Mouse (Mus musculus): Measurements from ENCODE around the gene Ppil6.
"Not testable (repeated sequence)": the region's sequence is repeated elsewhere in the genome, so short reads cannot be mapped to it uniquely, and the experiment has no call there.

Gene Ppil6

DNA sequence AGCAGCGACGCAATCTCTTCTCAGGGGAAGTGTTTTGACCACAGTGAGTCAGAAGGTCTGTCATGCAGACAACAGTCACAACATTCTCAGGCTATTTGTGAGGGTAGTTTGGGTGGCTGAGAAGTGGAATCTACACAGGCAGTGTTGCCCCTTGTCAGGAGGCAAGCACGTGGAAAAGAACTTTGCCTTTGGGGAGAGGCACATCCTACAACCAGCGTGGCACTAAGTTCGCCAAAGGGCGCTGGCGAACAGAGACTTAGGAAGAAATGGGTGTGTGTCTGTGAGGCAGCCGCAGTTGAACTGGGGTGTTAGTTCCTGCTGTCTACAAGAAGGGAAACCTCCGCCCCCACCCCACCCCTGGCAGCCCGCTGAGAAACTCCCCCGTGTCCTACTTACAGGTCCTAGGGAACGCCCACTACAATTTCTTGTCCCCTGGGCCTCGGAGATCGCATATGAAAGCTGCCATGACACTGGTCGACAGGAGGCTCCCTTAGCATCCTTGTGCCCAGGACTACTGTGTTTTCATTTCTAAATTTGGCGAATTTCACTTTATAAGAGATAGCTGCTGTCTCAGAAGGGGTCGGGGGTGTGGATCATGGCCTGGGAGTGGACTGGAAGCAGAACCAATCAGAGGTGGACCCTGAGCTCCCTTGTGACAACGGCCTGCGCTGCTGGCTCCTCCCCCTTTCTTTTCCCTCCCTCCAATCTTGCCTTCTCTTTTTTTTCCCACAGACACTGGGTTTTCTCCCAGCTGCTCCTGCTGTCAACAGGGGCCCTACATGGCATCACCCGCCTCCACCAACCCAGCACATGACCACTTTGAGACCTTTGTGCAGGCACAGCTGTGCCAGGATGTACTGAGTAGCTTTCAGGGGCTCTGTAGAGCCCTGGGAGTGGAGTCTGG lies 12.7 kb upstream of the Ppil6 start:
- DNase-seq (ENCODE audit: extremely low read depth, low read depth) = peak; percentile 62

DNA sequence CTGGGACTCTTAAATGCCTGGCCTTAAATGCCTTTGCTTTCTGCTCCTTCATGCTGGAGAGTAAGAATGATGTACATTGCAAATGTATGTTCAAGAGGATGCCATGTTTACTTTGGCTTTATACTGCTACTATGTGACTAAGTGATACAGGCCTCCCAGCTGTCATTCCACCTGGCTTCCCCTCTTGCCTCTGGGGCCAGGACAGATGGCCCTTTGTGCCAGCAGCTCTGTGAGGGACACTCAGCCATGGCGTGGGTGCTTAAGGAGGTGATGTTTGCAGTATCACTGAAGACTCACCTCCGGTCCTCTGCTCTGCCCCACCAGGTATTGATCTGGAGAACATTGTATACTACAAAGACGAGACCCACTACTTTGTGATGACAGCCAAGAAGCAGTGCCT lies 10.3 kb upstream of the Ppil6 start:
- DNase-seq (ENCODE audit: extremely low read depth, low read depth) = no peak

DNA sequence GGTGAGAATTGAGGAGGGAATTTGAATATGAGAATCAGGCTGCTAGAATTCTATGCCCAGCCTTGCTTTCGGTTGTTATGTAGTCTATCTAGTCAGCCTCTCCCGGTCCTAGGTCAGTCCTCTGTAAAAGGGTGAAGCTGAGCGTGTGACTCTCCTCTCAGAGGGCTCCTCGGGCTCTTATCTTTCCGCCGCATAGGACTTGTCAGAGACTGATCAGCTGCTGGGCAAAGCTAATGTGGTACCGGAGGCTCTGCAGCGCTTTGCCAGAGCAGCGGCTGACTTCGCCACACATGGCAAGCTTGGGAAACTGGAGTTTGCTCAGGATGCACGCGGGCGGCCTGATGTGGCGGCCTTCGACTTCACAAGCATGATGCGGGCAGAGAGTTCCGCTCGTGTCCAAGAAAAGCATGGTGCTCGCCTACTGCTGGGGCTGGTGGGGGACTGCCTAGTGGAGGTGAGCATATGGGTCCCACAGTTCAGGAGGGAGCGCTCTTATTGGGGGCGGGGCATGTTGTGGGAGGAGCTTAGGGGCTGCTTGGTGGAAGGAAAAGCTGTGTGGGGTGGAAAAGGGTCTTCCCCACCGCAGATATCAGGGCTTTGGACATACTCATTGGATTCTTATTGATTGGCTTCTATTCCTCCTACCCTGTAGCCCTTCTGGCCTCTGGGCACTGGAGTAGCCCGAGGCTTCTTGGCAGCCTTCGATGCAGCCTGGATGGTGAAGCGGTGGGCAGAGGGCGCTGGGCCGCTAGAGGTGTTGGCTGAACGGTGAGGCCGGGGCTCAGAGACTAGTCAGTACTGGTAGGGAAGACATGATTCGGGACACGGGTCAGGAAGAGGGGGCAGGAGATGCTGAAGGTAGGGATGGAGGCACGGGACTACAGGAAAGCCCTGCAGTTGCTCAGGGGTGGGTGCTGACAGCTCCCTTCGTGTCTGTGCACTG lies 9.0 kb upstream of the Ppil6 start:
- DNase-seq (ENCODE audit: extremely low read depth, low read depth) = peak; percentile 39

DNA sequence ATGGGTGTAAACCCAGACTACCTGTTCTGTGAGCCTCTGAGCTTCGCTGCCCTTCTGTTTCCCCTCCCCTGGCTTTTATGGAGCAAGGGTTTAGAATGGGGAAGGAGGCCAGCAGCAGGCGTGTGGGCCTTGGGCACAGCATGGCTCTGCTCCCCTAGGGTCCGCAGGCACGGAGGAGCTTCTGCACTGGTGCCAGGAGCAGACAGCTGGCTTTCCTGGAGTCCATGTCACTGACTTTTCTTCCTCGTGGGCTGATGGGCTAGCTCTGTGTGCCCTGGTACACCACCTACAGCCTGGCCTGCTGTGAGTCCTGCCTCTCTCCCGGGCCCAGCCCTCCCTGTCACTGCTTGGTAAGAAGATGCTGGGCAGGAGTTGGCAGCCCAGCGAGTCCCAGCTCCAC lies 7.8 kb upstream of the Ppil6 start:
- DNase-seq (ENCODE audit: extremely low read depth, low read depth) = no peak

DNA sequence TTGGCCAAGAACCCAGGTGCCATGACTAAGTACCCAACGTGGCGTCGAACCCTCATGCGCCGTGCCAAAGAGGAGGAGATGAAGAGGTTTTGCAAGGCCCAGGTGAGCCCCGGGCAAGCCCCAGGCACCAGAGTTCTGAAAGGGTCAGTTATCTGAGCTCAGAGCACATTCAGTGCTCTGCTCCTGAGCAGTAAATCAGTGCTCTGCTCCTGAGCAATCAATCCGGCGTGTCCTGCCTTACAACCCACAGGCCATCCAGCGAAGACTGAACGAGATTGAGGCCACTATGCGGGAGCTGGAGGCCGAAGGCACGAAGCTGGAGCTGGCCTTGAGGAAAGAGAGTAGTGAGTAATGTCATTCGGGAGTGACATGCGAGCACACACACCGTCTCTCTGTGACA lies 4.5 kb upstream of the Ppil6 start:
- DNase-seq (ENCODE audit: extremely low read depth, low read depth) = no peak

DNA sequence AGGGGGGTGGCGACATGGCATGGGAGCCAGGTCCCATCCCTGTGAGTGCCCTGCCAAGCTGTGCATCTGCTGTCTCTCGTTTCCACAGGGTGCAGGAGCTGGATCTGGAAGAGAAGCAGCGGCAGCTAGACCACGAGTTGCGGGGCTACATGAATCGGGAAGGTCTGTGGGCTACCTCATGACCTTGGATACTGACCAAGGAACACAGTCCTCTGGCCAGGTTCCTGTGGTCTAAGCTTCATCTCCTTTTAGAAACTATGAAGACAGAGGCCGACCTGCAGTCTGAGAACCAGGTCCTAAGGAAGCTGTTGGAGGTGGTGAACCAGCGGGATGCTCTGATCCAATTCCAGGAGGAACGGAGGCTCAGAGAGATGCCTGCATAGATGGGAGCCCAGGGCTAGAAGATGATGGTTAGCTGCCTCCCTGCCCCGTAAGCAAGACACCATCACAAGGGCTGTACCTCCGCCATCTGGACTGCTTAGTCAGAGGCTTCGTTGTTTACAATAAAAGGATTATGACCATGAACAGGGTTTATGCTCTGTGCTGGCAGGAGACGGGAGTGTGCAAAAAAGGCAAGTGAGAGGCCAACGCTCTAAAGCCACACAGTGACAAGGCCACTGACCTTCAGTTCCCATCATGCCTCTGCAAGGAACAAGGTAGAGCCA lies 3.6 kb upstream of the Ppil6 start:
- no peak for DNase-seq (ENCODE audit: extremely low read depth, low read depth)

DNA sequence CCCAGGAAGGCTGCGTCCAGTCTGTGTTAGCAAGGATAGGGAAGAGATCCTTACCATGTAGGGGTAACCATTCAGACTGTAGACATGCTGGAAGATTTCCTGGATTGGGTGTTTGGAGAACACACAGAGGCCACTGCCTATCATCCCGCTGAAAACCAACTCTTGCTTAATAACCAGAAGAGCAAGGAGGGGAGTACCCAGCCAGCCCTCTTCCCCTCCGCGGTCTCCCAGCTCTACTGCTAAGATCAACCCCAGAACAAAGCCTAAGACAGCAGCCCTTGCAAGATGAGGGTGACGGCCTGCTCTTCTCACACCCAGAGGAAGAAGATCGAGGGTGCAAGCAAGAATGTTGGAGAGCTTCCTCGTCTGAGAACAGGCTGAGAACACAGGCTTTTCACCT lies 1.4 kb upstream of the Ppil6 start:
- no peak for DNase-seq (ENCODE audit: extremely low read depth, low read depth)

DNA sequence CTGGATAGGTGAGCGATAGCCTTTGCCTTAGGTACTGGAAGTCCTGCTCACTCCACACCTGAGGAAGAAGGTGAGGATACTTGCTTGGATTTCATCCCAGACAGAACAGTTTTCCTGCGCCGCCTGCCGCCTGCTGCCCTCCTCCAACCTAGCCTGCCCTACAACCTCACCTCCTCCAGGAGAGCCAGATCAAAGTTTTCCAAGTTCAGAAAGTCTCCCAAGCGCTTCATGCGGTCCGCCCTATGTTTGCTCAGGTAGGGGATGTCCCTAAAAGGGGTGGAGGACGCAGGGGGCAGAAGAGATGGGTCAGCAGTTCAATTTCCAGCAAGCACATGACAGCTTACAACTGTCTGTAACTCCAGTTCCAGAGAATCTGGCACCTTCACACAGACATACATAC lies 945 bp upstream of the Ppil6 start:
- DNase-seq (ENCODE audit: extremely low read depth, low read depth) = no peak

DNA sequence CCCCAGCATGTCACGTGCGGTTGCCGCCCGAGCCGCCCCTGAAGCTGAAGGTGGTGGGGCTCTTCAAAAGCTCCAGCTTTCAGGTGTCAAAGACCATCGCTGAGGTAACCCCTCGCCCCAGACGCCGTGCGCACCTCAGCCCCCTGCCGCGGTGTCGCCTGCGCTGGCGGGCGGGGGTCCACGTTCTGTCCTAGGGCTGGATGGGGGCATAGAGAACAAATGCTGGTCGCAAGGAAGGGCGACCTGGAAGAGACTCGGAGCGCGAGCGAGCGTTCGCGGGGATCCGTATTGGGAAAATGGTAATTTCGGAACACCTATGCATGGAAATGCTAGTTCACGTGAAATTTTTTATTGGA lies 257 bp downstream of the Ppil6 start:
- no peak for DNase-seq (ENCODE audit: extremely low read depth, low read depth)

DNA sequence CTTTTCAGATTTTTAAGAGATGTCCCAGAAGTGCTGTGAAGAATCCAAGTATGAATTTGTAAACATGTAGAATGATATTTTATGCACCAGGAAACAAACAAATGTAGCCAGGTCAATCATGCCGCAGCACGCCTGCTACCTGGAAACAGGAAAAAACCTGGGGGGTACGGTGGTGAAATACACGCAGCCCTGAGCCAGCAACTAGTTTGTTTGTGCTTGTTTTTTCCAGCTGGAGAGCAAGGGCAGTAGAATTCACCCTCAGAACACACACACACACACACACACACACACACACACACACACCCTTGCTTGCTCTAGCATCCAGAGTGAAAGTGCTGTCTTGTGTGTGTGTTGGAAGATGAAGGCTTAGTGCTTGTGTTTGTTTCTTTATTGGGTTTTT lies 872 bp downstream of the Ppil6 start:
- DNase-seq (ENCODE audit: extremely low read depth, low read depth) = no peak

DNA sequence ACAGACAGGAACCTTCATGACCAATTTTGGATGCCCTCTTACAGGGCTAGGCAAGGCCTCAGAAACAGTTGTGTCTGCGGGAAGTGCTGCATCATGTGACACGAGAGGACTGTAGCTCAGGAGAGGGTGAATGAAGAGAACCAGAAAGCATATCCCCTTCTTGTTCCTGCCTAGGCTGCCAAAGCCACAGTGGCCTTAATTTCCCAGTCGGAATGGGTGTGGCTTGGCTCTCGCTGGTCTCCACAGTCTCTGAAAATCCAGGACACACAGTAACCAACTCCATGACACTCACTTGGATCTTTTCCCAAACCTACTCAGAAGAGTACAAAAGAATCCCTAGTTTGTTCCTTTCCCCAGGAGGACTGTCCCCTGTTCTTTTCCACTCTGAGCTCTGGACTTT lies 10.7 kb downstream of the Ppil6 start:
- no peak for DNase-seq (ENCODE audit: extremely low read depth, low read depth)

DNA sequence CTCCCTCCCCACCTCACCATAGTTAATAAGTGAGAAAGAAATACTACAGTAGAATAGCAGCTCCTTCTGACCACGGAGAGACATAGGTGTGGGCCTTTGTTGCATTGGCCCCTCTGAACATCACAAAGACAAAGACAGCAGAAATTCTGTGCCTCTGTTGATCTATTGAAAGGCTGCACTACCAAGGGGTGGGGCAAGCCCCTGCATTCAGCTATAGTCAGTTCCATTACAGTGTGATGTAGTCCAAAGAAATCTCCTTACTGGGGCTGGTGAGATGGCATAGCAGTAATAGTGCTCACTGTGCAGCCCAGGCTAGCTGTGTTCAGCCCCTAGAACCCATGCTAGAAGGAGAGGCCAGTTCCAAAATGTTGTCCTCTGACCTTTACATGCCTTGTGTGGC lies 14.8 kb downstream of the Ppil6 start:
- DNase-seq (ENCODE audit: extremely low read depth, low read depth) = no peak

DNA sequence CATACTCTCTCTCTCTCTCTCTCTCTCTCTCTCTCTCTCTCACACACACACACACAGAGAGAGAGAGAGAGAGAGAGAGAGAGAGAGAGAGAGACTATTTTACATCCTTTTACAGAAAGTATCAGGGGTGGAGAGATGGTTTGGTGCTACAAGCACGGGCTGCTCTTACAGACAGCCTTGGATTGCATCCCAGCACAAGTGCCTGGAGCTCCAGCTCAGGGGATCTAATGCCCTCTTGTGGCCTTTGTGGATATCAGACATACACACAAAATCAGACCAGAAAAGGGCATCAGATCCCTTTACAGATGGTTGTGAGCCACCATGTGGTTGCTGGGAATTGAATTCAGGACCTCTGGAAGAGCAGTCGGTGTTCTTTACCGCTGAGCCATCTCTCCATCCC lies 15.2 kb downstream of the Ppil6 start:
- DNase-seq (ENCODE audit: extremely low read depth, low read depth) = not testable (repeated sequence)

DNA sequence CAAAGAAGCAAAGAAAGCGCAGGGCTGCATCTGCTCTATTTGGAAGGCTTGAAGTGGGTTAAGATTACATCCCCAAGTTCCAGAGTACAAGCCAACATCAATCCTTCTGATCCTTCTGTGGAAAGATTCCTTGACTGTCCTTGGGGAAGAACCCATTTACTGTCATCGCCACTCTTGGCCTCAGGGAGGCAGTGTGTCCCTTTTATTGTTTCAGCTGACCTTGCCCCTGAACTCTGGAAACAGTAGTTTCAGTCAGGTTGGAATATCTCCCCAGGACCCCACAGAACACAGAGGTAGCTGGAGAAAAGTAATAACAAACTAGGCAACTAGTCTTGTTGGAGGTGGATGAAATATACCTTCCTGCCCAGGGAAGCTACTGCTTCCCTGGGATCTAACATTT lies 18.9 kb downstream of the Ppil6 start:
- DNase-seq (ENCODE audit: extremely low read depth, low read depth) = no peak

DNA sequence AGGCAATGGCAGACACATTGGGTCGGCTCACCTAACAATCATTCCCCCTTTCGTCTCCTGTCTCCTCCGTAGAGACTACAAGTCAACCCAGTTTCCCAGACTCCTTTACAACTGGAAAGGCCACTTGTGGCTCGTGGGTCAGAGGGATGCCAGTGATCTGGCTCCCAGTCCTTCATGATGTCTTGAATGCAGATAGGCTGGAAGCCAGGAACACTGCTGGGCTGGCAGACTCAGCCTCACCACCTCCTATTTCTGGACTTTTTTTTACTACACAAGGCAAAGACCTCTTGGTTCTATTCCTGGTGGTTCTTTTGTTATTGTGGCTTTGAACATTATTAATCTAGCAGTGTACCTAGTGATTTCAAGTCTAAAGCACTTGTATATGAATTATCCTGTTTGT lies 24.1 kb downstream of the Ppil6 start:
- DNase-seq (ENCODE audit: extremely low read depth, low read depth) = no peak

DNA sequence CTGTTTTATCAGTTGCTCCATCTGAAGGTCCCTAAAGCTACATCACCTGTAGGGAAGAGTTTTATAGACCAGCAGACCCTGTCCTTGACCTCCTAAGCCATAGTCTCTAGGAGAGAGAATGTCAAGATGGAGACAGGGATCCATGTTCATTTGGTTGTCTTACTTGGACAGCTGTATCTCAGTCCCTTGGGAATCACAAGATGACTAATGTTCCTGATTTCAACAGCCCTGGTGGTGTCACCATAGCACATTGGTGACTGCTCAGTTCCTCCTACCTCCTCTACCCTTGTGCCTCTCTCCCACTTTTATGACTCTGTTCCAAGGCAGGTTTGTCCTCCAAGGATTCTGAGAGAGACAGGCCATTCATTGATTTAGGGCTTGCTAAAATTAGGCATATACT lies 24.7 kb downstream of the Ppil6 start:
- DNase-seq (ENCODE audit: extremely low read depth, low read depth) = no peak

DNA sequence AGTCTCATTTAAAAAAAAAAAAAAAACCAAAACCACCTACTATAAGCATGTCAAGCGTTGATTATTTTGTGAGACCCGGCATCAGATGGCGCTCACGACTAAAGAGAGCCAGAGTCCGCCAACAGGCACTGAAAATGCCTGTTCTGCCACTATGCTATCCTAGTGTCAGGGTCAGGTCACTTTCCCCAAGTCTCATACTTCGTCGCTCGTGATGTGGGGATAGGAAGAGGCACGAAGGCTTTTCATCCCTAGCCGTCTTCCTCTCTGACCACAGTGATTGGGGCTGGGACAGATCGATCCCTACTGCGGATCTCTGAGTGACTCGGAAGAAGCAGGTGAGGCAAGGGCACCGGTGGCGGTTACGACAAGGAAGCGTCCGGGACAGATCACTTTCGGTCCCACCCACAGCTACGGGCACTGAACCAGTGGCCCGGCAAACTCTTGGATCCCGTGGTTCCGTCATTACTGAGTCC lies 28.3 kb downstream of the Ppil6 start:
- DNase-seq (ENCODE audit: extremely low read depth, low read depth) = peak; percentile 65

DNA sequence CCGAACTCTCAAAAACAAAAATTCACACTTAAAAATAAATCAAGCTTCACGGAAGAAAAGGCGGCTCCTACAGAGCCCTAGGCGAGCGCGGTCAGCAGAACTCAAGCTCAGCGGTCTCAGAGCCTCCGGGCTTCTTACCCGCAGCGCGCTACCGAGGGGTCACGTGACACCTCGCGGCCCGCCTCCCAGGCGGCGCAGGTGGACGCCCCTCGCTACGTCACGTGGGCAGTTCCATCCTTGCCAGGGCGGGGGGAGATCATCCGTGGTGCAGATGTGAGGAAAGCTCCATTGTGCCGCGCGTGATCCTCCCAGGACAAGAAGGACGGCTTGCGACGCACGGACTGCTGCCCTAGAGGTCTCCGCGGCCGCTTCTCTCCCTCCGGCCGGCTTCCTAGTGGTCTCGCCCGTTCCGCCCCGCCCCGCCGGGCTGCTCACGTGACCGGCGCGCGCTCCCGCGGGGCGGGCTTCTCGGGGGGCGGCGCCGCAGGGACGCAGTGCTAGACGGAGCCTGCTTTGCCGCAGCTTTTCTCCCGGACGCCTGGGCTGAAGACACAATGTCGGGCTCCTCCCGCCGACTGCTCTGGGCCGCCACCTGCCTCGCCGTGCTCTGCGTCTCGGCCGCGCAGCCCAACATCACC lies 28.9 kb downstream of the Ppil6 start, which contains the start of gene Cd164:
TSS of gene Cd164 (plus strand) at position 434 of the 638 bp plus-strand sequence.
- peak; percentile 57 for DNase-seq (ENCODE audit: extremely low read depth, low read depth)

DNA sequence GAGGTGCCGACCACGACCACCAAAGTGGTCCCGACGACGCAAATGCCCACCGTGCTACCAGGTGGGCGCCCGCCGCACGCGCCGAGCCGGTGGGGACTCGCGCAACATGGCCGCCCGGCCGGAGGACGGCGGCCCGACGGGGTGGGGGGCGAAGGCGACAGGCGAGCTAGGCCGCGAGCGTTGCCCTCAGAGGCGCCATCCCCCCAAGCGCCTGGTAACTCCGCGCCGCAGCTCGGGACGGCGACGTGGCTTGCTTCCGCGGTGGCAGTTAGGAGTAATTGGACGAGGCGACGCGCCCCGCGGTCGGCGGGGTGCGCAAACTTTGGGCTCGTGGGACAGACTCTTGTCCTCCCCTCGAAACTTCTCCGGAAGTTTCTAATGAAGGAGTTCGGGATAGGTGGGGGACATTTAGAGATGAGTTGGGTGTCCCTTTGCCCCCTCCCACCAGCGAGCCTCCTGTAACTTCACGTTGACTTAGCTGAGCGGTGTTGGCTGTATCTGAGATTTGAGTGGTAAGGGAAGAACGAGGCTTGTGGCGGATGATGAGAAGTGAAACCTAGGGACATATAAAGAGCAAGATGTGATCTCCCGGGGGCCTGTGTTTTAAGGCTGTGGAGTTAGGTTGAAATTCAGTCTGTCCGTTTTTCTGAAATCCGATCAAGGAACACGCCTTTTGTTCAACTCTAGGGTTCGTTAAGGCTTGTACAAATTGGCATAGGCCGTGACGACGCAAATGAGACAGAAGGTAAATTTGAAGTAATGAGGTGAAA lies 29.6 kb downstream of the Ppil6 start:
- DNase-seq (ENCODE audit: extremely low read depth, low read depth) = no peak

DNA sequence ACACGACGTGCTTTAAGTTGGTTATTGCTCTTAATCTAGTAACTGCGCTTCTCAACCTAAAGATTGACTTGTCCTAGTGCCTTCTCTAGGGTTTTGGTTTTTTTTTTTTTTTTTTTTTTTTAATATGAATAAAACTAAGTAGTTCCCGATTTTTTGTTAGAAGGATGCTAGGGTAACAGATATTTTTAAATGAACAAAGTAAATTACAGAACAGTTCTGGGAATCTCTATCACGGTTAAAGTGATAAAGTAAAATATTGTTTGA lies 30.1 kb downstream of the Ppil6 start:
- DNase-seq (ENCODE audit: extremely low read depth, low read depth) = no peak

DNA sequence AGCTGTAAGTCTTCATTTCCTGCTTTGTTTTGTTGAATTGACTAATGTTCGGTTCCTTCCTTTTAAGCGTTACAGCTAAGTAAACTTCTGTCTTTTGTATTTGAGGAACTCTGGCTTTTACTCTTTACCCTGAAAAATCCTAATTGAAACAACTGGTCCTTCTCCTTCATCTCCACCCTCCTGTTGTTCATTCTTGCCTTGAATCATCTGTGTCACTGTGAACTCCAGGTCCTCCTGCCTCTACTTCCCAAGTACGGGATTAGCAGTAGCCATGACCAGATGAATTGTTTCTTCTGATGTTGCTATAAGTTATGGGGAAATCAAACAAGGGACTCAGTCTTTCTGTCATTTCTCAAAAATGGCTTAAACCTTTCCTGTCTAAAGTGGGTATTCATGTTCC lies 33.1 kb downstream of the Ppil6 start:
- DNase-seq (ENCODE audit: extremely low read depth, low read depth) = no peak
